Mouse (Mus musculus) heart, embryonic 15.5 days (tissue): ENCODE results near the gene Tmem247. TPM values are rescaled to one million over a fixed set of nuclear protein-coding genes. Genes with fewer than 3 reads are reported as not detected.
A peak's percentile ranks its signal among the peaks of the same experiment; 100 is the strongest.

Experiments used
- ATAC-seq: fragments of 200-750 bp; cut with Nextera tagmentation; replicated peaks from 2 replicates; pipeline ENCODE4 v1.8.0; 2017; ENCODE audit warnings: low read depth, moderate TSS enrichment; ENCODE audit not compliant: insufficient number of reproducible peaks, insufficient read depth, low FRiP score
- H3K27ac ChIP-seq: fragments of 300-500 bp; sonication (generic); 2 replicates; pipeline ENCODE4 v1.5.1; 2015; ENCODE audit warnings: mild to moderate bottlenecking, inconsistent platforms
- H3K27me3 ChIP-seq: fragments of 300-500 bp; sonication (generic); 2 replicates; pipeline ENCODE4 v1.6.1; 2015; ENCODE audit warnings: inconsistent platforms
- H3K36me3 ChIP-seq: fragments of 300-500 bp; sonication (generic); 2 replicates; pipeline ENCODE4 v1.6.1; 2015; ENCODE audit warnings: mild to moderate bottlenecking, inconsistent platforms
- H3K4me1 ChIP-seq: fragments of 300-500 bp; sonication (generic); replicated peaks from 2 replicates; pipeline ENCODE4 v1.6.1; 2015; ENCODE audit warnings: inconsistent platforms
- H3K4me2 ChIP-seq: fragments of 300-500 bp; sonication (generic); 2 replicates; pipeline ENCODE4 v1.6.1; 2015; ENCODE audit warnings: inconsistent platforms, mild to moderate bottlenecking, moderate library complexity
- H3K4me3 ChIP-seq: fragments of 300-500 bp; sonication (generic); 2 replicates; pipeline ENCODE4 v1.5.1; 2015; ENCODE audit warnings: mild to moderate bottlenecking, inconsistent platforms
- H3K9ac ChIP-seq: fragments of 300-500 bp; sonication (generic); 2 replicates; pipeline ENCODE4 v1.6.1; 2015; ENCODE audit warnings: mild to moderate bottlenecking, inconsistent platforms
- H3K9me3 ChIP-seq: fragments of 300-500 bp; sonication (generic); replicated peaks from 2 replicates; pipeline ENCODE4 v1.6.1; 2016; ENCODE audit warnings: inconsistent platforms
- WGBS: fragments of 180-500 bp; shearing (Covaris S2); methylation state at CpG from one replicate; pipeline ENCODE4 v1.1.7; 2015; ENCODE audit warnings: mixed read lengths; 5-methylcytosine and 5-hydroxymethylcytosine counted together
- polyA plus RNA-seq: library from polyadenylated mRNA; unstranded; fragments of >200 nt; fragmentation: Nextera tagmentation; extraction: Ambion mirVana; gene quantifications from 2 replicates; pipeline ENCODE4 v1.2.1, GENCODE M21; 2015

Gene Tmem247
- polyA plus RNA-seq, 1 experiment from 2014 or later, result not detected

GRCm38 (mm10) chr17:86942112-86942511, 25.0 kb downstream of the Tmem247 start:
- Histone ChIP-seq H3K9ac (no peak overlapping the region), H3K9me3 (no peaks in the 10 kb centered on the region), H3K4me3 (no peak overlapping the region), H3K27ac (no peak overlapping the region), H3K36me3 (no peaks in the 10 kb centered on the region), H3K4me1 (peaks cover 15% of the 10 kb centered on the region), H3K27me3 (no peaks in the 10 kb centered on the region), H3K4me2 (no peak overlapping the region)
- 63% methylated on average over 6 of the region's 6 CpGs for WGBS
- ATAC-seq, result no peak

- ATAC-seq, result no peak
- no peak overlapping the region for H3K9ac ChIP-seq
- no peak overlapping the region for H3K4me2 ChIP-seq
- no peak overlapping the region for H3K27ac ChIP-seq
- H3K4me1 ChIP-seq, result peaks cover 8% of the 10 kb centered on the region
- no peaks in the 10 kb centered on the region for H3K36me3 ChIP-seq
- H3K9me3 ChIP-seq, result no peaks in the 10 kb centered on the region
- 84% methylated on average over 6 of the region's 6 CpGs for WGBS
- H3K27me3 ChIP-seq, result no peaks in the 10 kb centered on the region
- no peak overlapping the region for H3K4me3 ChIP-seq
Observed at GRCm38 (mm10) chr17:86943158-86943557, 26.0 kb downstream of the Tmem247 start.

- no peak for ATAC-seq
- Histone ChIP-seq H3K4me2 (no peak overlapping the region), H3K4me1 (0 out of 2 replicates have a peak, but pooled peaks cover 5% of the 10 kb centered on the region), H3K9ac (no peak overlapping the region), H3K9me3 (no peaks in the 10 kb centered on the region), H3K36me3 (no peaks in the 10 kb centered on the region), H3K4me3 (no peak overlapping the region), H3K27ac (no peak overlapping the region), H3K27me3 (no peaks in the 10 kb centered on the region)
- 61% methylated on average over 4 of the region's 4 CpGs for WGBS
Observed at GRCm38 (mm10) chr17:86946078-86946477, 28.9 kb downstream of the Tmem247 start.

- no peaks in the 10 kb centered on the region for H3K4me1 ChIP-seq
- no peak within 1 kb of the TSS for H3K4me2 ChIP-seq
Observed at GRCm38 (mm10) chr17:86947840-86948796, 31.0 kb downstream of the Tmem247 start, which contains the start of gene Atp6v1e2. Gene Atp6v1e2 (minus strand): TSS chr17:86947897.

GRCm38 (mm10) chr17:86948801-86949200, 31.7 kb downstream of the Tmem247 start:
- no peak overlapping the region for H3K4me2 ChIP-seq
- no peaks in the 10 kb centered on the region for H3K27me3 ChIP-seq
- no peak overlapping the region for H3K9ac ChIP-seq
- no peak overlapping the region for H3K4me3 ChIP-seq
- ATAC-seq, result no peak
- 65% methylated on average over 6 of the region's 6 CpGs for WGBS
- no peaks in the 10 kb centered on the region for H3K4me1 ChIP-seq
- no peak overlapping the region for H3K27ac ChIP-seq
- no peaks in the 10 kb centered on the region for H3K9me3 ChIP-seq
- H3K36me3 ChIP-seq, result no peaks in the 10 kb centered on the region

More at GRCm38 (mm10) chr17:86947840-86948796, 31.0 kb downstream of the Tmem247 start, which contains the start of gene Atp6v1e2:
- H3K36me3 ChIP-seq, result no peaks in the 10 kb centered on the region
- no peak within 1 kb of the TSS; the same call in 1 of the 2 replicates for H3K27ac ChIP-seq
- 81% methylated on average over 28 of the region's 28 CpGs for WGBS
- no peaks in the 10 kb centered on the region for H3K9me3 ChIP-seq
- no peak within 1 kb of the TSS for H3K9ac ChIP-seq
- H3K4me3 ChIP-seq, result no peak within 1 kb of the TSS
- no peak for ATAC-seq
- H3K27me3 ChIP-seq, result no peaks in the 10 kb centered on the region

- H3K27ac ChIP-seq, result 0 out of 2 replicates have a peak overlapping the region, but pooled peaks have one; percentile 43
- H3K9me3 ChIP-seq, result no peaks in the 10 kb centered on the region
- no peak overlapping the region for H3K9ac ChIP-seq
- H3K4me3 ChIP-seq, result no peak overlapping the region
- H3K27me3 ChIP-seq, result no peaks in the 10 kb centered on the region
- peaks cover 48% of the 10 kb centered on the region for H3K4me1 ChIP-seq
- WGBS, result 75% methylated on average over 5 of the region's 5 CpGs
- H3K4me2 ChIP-seq, result no peak overlapping the region; the same call in 1 of the 2 replicates
- no peaks in the 10 kb centered on the region for H3K36me3 ChIP-seq
- no peak for ATAC-seq
Observed at GRCm38 (mm10) chr17:86957239-86957638, 40.1 kb downstream of the Tmem247 start.

- H3K27me3 ChIP-seq, result no peaks in the 10 kb centered on the region
- no peaks in the 10 kb centered on the region for H3K9me3 ChIP-seq
- 62% methylated on average over 14 of the region's 14 CpGs for WGBS
- no peak overlapping the region for H3K9ac ChIP-seq
- peak overlapping the region; percentile 12 for H3K4me3 ChIP-seq
- H3K36me3 ChIP-seq, result no peaks in the 10 kb centered on the region
- H3K4me2 ChIP-seq, result peak overlapping the region; percentile 40
- peak overlapping the region; percentile 43 for H3K27ac ChIP-seq
- peaks cover 48% of the 10 kb centered on the region for H3K4me1 ChIP-seq
- ATAC-seq, result no peak
Observed at GRCm38 (mm10) chr17:86957968-86958367, 40.8 kb downstream of the Tmem247 start.

GRCm38 (mm10) chr17:86961301-86961841, 44.2 kb downstream of the Tmem247 start:
- peak overlapping the region; percentile 84 for H3K4me3 ChIP-seq

DNA sequence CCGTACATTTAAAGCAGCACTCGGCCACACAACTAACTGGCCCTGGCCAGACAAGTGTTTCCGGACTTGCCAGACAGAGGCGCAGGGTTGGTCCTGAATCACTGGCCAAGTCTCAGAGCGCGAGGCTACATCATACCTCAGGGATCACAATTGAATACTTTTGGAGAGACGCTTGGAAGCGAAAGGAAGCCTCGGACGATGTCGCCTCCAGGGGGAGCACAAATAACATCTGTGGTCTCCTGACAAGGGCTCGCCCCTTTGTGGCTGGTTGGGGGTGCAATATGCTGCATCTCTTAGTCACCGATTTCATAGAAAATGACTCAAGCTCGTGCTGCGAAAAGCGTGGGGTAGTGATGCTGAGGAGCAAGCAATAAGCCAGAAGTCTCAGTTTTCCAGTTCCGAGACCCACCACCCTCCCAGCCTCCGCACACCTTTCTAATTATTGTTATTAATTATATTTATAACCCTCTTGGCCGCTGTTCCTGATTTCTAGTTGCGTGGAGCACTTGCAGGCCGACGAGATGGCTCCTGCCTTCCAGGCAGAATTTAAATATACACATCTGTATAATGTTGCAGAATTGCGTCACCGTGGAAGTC, 45.2 kb downstream of the Tmem247 start:
- Histone ChIP-seq H3K36me3 (no peaks in the 10 kb centered on the region), H3K4me2 (peak overlapping the region; percentile 69), H3K9ac (peak overlapping the region; percentile 98), H3K4me1 (peaks cover 73% of the 10 kb centered on the region), H3K27ac (peak overlapping the region; percentile 97), H3K9me3 (no peaks in the 10 kb centered on the region), H3K27me3 (no peaks in the 10 kb centered on the region), H3K4me3 (peak overlapping the region; percentile 84)
- under 1% methylated on average over 24 of the region's 24 CpGs for WGBS
- peak; percentile 37 for ATAC-seq

More at GRCm38 (mm10) chr17:86961301-86961841, 44.2 kb downstream of the Tmem247 start:
- Histone ChIP-seq H3K9me3 (no peaks in the 10 kb centered on the region), H3K4me2 (peak overlapping the region; percentile 69), H3K27me3 (no peaks in the 10 kb centered on the region), H3K27ac (peak overlapping the region; percentile 97), H3K36me3 (no peaks in the 10 kb centered on the region), H3K4me1 (peaks cover 67% of the 10 kb centered on the region), H3K9ac (no peak overlapping the region)
- no peak for ATAC-seq
- 48% methylated on average over 8 of the region's 8 CpGs for WGBS

- WGBS, result under 1% methylated on average over 85 of the region's 86 CpGs
Observed at GRCm38 (mm10) chr17:86962894-86963585, 45.9 kb downstream of the Tmem247 start, which contains the start of gene Rhoq. Gene Rhoq (plus strand): TSS chr17:86963082.

More at GRCm38 (mm10) chr17:86962894-86963585, 45.9 kb downstream of the Tmem247 start, which contains the start of gene Rhoq:
- ATAC-seq, result peak; percentile 88
- peak within 1 kb of the TSS; percentile 69 for H3K4me2 ChIP-seq
- no peaks in the 10 kb centered on the region for H3K36me3 ChIP-seq
- H3K9ac ChIP-seq, result peak within 1 kb of the TSS; percentile 98
- H3K27ac ChIP-seq, result peak within 1 kb of the TSS; percentile 97
- no peaks in the 10 kb centered on the region for H3K9me3 ChIP-seq
- peaks cover 73% of the 10 kb centered on the region for H3K4me1 ChIP-seq
- no peaks in the 10 kb centered on the region for H3K27me3 ChIP-seq
- peak within 1 kb of the TSS; percentile 84 for H3K4me3 ChIP-seq
